ENCODE assay signal across 10 mouse cellular contexts in genomic region chr1:151080510-151080980, GRCm38 (mm10).
DNase-seq lines count a peak whose midpoint lies in the region; ATAC-seq and TF ChIP-seq lines count a peak whose summit lies in the region.
"Had no signal": no experiment of that assay in that cellular context is flagged by ENCODE, and none has a peak within 500 bp of the region (broad histone marks: within the 10 kb centered on the region; RNA-seq: fewer than 3 reads in every experiment).

No protein-coding gene starts in this region.

- H3K27ac ChIP-seq in kidney, postnatal 0 days, result peak overlapping the region; percentile 33; the same call in 1 of the 2 replicates
- H3K27ac ChIP-seq: hindbrain, embryonic 13.5 days; midbrain, embryonic 12.5 days had no signal

- WGBS in kidney, postnatal 0 days, result 30% methylated on average over 9 of the region's 9 CpGs

- 0 out of 2 replicates have a peak, but pooled peaks have one; percentile 1 for TF ChIP-seq CTCF in kidney, postnatal 0 days (IDR thresholded peaks at IDR 0.05; ENCODE audit: low read depth)

- no peak overlapping the region for H3K4me3 ChIP-seq in kidney, postnatal 0 days (replicated peaks; ENCODE audit: low read depth, low read length)
- H3K4me3 ChIP-seq: hindbrain, embryonic 13.5 days; midbrain, embryonic 12.5 days had no signal

- H3K4me1 ChIP-seq in kidney, postnatal 0 days (replicated peaks; ENCODE audit: insufficient read depth, low read length), result no peaks in the 10 kb centered on the region
- H3K4me1 ChIP-seq: hindbrain, embryonic 13.5 days; midbrain, embryonic 12.5 days had no signal

- ATAC-seq in kidney, postnatal 0 days (replicated peaks; ENCODE audit: low FRiP score, low read depth), result no peak
- ATAC-seq in megakaryocyte-erythroid progenitor cell, adult 5-6 weeks (replicated peaks; ENCODE audit: low FRiP score, low TSS enrichment, poor library complexity, severe bottlenecking), result 0 out of 2 replicates have a peak, but pooled peaks have one; percentile 28

- no peak overlapping the region for H3K9ac ChIP-seq in kidney, postnatal 0 days (ENCODE audit: low read depth, low read length)
- H3K9ac ChIP-seq: hindbrain, embryonic 13.5 days; midbrain, embryonic 12.5 days had no signal

- DNase-seq in adrenal gland, postnatal 14 days, result peak; percentile 58
- DNase-seq in adrenal gland, adult 18-20 months (ENCODE audit: low spot score in 2 of 2), result no peak
- peak; percentile 49 to 55 for DNase-seq in heart, adult 9 months (ENCODE audit: low spot score in 2 of 2)
- peak; percentile 85 for DNase-seq in kidney, postnatal 0 days (ENCODE audit: low spot score)
- no peak for DNase-seq in right cerebral cortex, postnatal 25 days
- DNase-seq in yolk sac, embryonic 10.5 days (ENCODE audit: low spot score), result no peak
- DNase-seq in embryo, embryonic 11 days, result no peak

- H3K9me3 ChIP-seq in kidney, postnatal 0 days (replicated peaks; ENCODE audit: low read length), result no peaks in the 10 kb centered on the region
- H3K9me3 ChIP-seq: hindbrain, embryonic 13.5 days; midbrain, embryonic 12.5 days had no signal

- no peak overlapping the region for H3K4me2 ChIP-seq in kidney, postnatal 0 days (ENCODE audit: low read length)
- H3K4me2 ChIP-seq: hindbrain, embryonic 13.5 days; midbrain, embryonic 12.5 days had no signal

- no peaks in the 10 kb centered on the region for H3K27me3 ChIP-seq in kidney, postnatal 0 days (ENCODE audit: insufficient read depth, low read length)
- H3K27me3 ChIP-seq: midbrain, embryonic 12.5 days had no signal

- no peaks in the 10 kb centered on the region for H3K36me3 ChIP-seq in kidney, postnatal 0 days (ENCODE audit: insufficient read depth, low read length)
- H3K36me3 ChIP-seq: hindbrain, embryonic 13.5 days; midbrain, embryonic 12.5 days had no signal

Comparison
In these comparisons a context has a peak if more than half of its experiments do, and no peak if none do; other contexts are left out.
1. DNase-seq: peak in adrenal gland, postnatal 14 days (single experiment), heart, adult 9 months (2 of 2) and kidney, postnatal 0 days (single experiment); none in adrenal gland, adult 18-20 months (0 of 2), right cerebral cortex, postnatal 25 days (single experiment), yolk sac, embryonic 10.5 days (single experiment) and embryo, embryonic 11 days (single experiment).